Mouse (Mus musculus) macrophage (primary cell): Measurements from ENCODE around the gene B230217C12Rik. TPM values are rescaled to one million over a fixed set of nuclear protein-coding genes. Genes with fewer than 3 reads are reported as not detected.

ENCODE experiments used
- H3K27ac ChIP-seq: fragments of 350-480 bp; formaldehyde crosslinking; 2 replicates; pipeline ENCODE4 v1.9.0; 2021
- H3K36me3 ChIP-seq: fragments of 350-480 bp; formaldehyde crosslinking; 2 replicates; pipeline ENCODE4 v1.9.0; 2021; ENCODE audit errors: inconsistent target
- H3K4me3 ChIP-seq: fragments of 350-480 bp; formaldehyde crosslinking; 2 replicates; pipeline ENCODE4 v1.9.0; 2021; ENCODE audit errors: inconsistent target
- H3K79me2 ChIP-seq: fragments of 350-480 bp; formaldehyde crosslinking; 2 replicates; pipeline ENCODE4 v1.9.0; 2021; ENCODE audit errors: inconsistent target
- WGBS: methylation state at CpG from one replicate; pipeline ENCODE4 v1.1.7; 2026; ENCODE audit warnings: inconsistent platforms; ENCODE audit not compliant: missing documents; 5-methylcytosine and 5-hydroxymethylcytosine counted together
- polyA plus RNA-seq: library from polyadenylated mRNA; stranded (reverse); fragments of 250-400 nt; gene quantifications from 3 replicates; pipeline ENCODE4 v1.2.4, GENCODE M21; 2018; ENCODE audit warnings: inconsistent platforms

The B230217C12Rik gene
- polyA plus RNA-seq, 1 experiment from 2014 or later = 0.72 TPM

GRCm38 (mm10) chr11:97813746-97814515 lies 26.6 kb upstream of the B230217C12Rik start:
- Histone ChIP-seq H3K79me2 (peaks cover 100% of the 10 kb centered on the region), H3K36me3 (peaks cover 60% of the 10 kb centered on the region; the same call in 1 of the 2 replicates), H3K27ac (no peak overlapping the region), H3K4me3 (no peak overlapping the region)
- WGBS = 93% methylated on average over 17 of the region's 17 CpGs

GRCm38 (mm10) chr11:97815736-97816135 lies 24.8 kb upstream of the B230217C12Rik start:
- H3K27ac ChIP-seq = no peak overlapping the region
- H3K79me2 ChIP-seq = peaks cover 100% of the 10 kb centered on the region
- H3K4me3 ChIP-seq = no peak overlapping the region
- H3K36me3 ChIP-seq = peaks cover 55% of the 10 kb centered on the region; the same call in 1 of the 2 replicates
- whole genome bisulfite sequencing = 45% methylated on average over 11 of the region's 11 CpGs

- WGBS = 88% methylated on average over 4 of the region's 5 CpGs
- peaks cover 100% of the 10 kb centered on the region for H3K79me2 ChIP-seq
- no peak overlapping the region for H3K4me3 ChIP-seq
- peaks cover 50% of the 10 kb centered on the region; the same call in 1 of the 2 replicates for H3K36me3 ChIP-seq
- no peak overlapping the region for H3K27ac ChIP-seq
These were observed 24.4 kb upstream of the B230217C12Rik start for GRCm38 (mm10) chr11:97816176-97816575.

GRCm38 (mm10) chr11:97816916-97817315 lies 23.7 kb upstream of the B230217C12Rik start:
- Histone ChIP-seq H3K79me2 (peaks cover 100% of the 10 kb centered on the region), H3K27ac (peak overlapping the region; percentile 35), H3K4me3 (no peak overlapping the region), H3K36me3 (peaks cover 43% of the 10 kb centered on the region; the same call in 1 of the 2 replicates)
- WGBS = 89% methylated on average over 9 of the region's 9 CpGs

- Histone ChIP-seq H3K36me3 (peaks cover 39% of the 10 kb centered on the region; the same call in 1 of the 2 replicates), H3K4me3 (no peak overlapping the region), H3K27ac (peak overlapping the region; percentile 35), H3K79me2 (peaks cover 100% of the 10 kb centered on the region)
- 37% methylated on average over 5 of the region's 5 CpGs for WGBS
These were observed 23.2 kb upstream of the B230217C12Rik start for GRCm38 (mm10) chr11:97817379-97817778.

GRCm38 (mm10) chr11:97818003-97818402 lies 22.6 kb upstream of the B230217C12Rik start:
- no peak overlapping the region for H3K4me3 ChIP-seq
- H3K79me2 ChIP-seq = peaks cover 100% of the 10 kb centered on the region
- peaks cover 39% of the 10 kb centered on the region; the same call in 1 of the 2 replicates for H3K36me3 ChIP-seq
- 89% methylated on average over 6 of the region's 6 CpGs for WGBS
- H3K27ac ChIP-seq = peak overlapping the region; percentile 35

GRCm38 (mm10) chr11:97818571-97818970 lies 22.0 kb upstream of the B230217C12Rik start:
- Histone ChIP-seq H3K27ac (0 out of 2 replicates have a peak overlapping the region, but pooled peaks have one; percentile 15), H3K79me2 (peaks cover 100% of the 10 kb centered on the region), H3K4me3 (no peak overlapping the region), H3K36me3 (peaks cover 37% of the 10 kb centered on the region; the same call in 1 of the 2 replicates)
- WGBS = 63% methylated on average over 4 of the region's 4 CpGs

- peak overlapping the region; percentile 60; the same call in 1 of the 2 replicates for H3K27ac ChIP-seq
These were observed 21.5 kb upstream of the B230217C12Rik start for GRCm38 (mm10) chr11:97819102-97819501.

GRCm38 (mm10) chr11:97819923-97820322 lies 20.7 kb upstream of the B230217C12Rik start:
- WGBS = 57% methylated on average over 5 of the region's 5 CpGs
- peaks cover 100% of the 10 kb centered on the region for H3K79me2 ChIP-seq
- H3K4me3 ChIP-seq = no peak overlapping the region
- H3K36me3 ChIP-seq = peaks cover 25% of the 10 kb centered on the region; the same call in 1 of the 2 replicates
- peak overlapping the region; percentile 60 for H3K27ac ChIP-seq

More at GRCm38 (mm10) chr11:97819102-97819501, 21.5 kb upstream of the B230217C12Rik start:
- no peak overlapping the region for H3K4me3 ChIP-seq
- peaks cover 32% of the 10 kb centered on the region; the same call in 1 of the 2 replicates for H3K36me3 ChIP-seq
- 90% methylated on average over 3 of the region's 4 CpGs for WGBS
- peaks cover 100% of the 10 kb centered on the region for H3K79me2 ChIP-seq

- 96% methylated on average over 4 of the region's 4 CpGs for WGBS
- H3K79me2 ChIP-seq = peaks cover 100% of the 10 kb centered on the region
- peaks cover 16% of the 10 kb centered on the region; the same call in 1 of the 2 replicates for H3K36me3 ChIP-seq
- H3K27ac ChIP-seq = peak overlapping the region; percentile 60
- H3K4me3 ChIP-seq = no peak overlapping the region
These were observed 19.7 kb upstream of the B230217C12Rik start for GRCm38 (mm10) chr11:97820840-97821239.

- WGBS = 80% methylated on average over 8 of the region's 8 CpGs
- Histone ChIP-seq H3K27ac (peak overlapping the region; percentile 60), H3K4me3 (no peak overlapping the region)
These were observed 19.0 kb upstream of the B230217C12Rik start for GRCm38 (mm10) chr11:97821401-97822064.

GRCm38 (mm10) chr11:97822840-97823603 lies 17.6 kb upstream of the B230217C12Rik start:
- no peak overlapping the region for H3K4me3 ChIP-seq
- H3K79me2 ChIP-seq = peaks cover 100% of the 10 kb centered on the region
- WGBS = 97% methylated on average over 19 of the region's 20 CpGs
- H3K27ac ChIP-seq = peak overlapping the region; percentile 60
- H3K36me3 ChIP-seq = peaks cover 9% of the 10 kb centered on the region; the same call in 1 of the 2 replicates

More at GRCm38 (mm10) chr11:97821401-97822064, 19.0 kb upstream of the B230217C12Rik start:
- Histone ChIP-seq H3K79me2 (peaks cover 100% of the 10 kb centered on the region), H3K36me3 (peaks cover 9% of the 10 kb centered on the region; the same call in 1 of the 2 replicates)

- no peak overlapping the region for H3K4me3 ChIP-seq
- H3K27ac ChIP-seq = peak overlapping the region; percentile 100
- H3K79me2 ChIP-seq = peaks cover 95% of the 10 kb centered on the region
- WGBS = 96% methylated on average over 11 of the region's 11 CpGs
- H3K36me3 ChIP-seq = peaks cover 9% of the 10 kb centered on the region; the same call in 1 of the 2 replicates
These were observed 16.4 kb upstream of the B230217C12Rik start for GRCm38 (mm10) chr11:97824168-97824567.

GRCm38 (mm10) chr11:97824895-97825294 lies 15.7 kb upstream of the B230217C12Rik start:
- Histone ChIP-seq H3K4me3 (no peak overlapping the region), H3K27ac (peak overlapping the region; percentile 100), H3K36me3 (peaks cover 9% of the 10 kb centered on the region; the same call in 1 of the 2 replicates), H3K79me2 (peaks cover 88% of the 10 kb centered on the region)
- WGBS = 14% methylated on average over 6 of the region's 6 CpGs
